Mouse (Mus musculus) midbrain, embryonic 14.5 days (tissue): ENCODE results near the gene Avpr1a. TPM values are rescaled to one million over a fixed set of nuclear protein-coding genes. Genes with fewer than 3 reads are reported as not detected.
A peak's percentile ranks its signal among the peaks of the same experiment; 100 is the strongest.

Experiments used
- ATAC-seq: fragments of 200-750 bp; cut with Nextera tagmentation; 2 replicates; pipeline ENCODE4 v1.8.0; 2017; ENCODE audit warnings: moderate number of reproducible peaks, moderate library complexity; ENCODE audit not compliant: low FRiP score, low TSS enrichment
- DNase-seq: peaks from one replicate; pipeline ENCODE4 v3.0.0-alpha.2; 2015
- H3K27ac ChIP-seq: fragments of 300-500 bp; sonication (generic); replicated peaks from 2 replicates; pipeline ENCODE4 v1.5.1; 2014; ENCODE audit warnings: mild to moderate bottlenecking, low read depth, low read length, moderate library complexity
- H3K27me3 ChIP-seq: fragments of 300-500 bp; sonication (generic); 2 replicates; pipeline ENCODE4 v1.6.1; 2014; ENCODE audit warnings: low read length, control low read depth, mixed read lengths; ENCODE audit not compliant: control insufficient read depth, insufficient read depth
- H3K36me3 ChIP-seq: fragments of 300-500 bp; sonication (generic); 2 replicates; pipeline ENCODE4 v1.6.1; 2014; ENCODE audit warnings: low read length, control low read depth; ENCODE audit not compliant: control insufficient read depth, insufficient read depth
- H3K4me1 ChIP-seq: fragments of 300-500 bp; sonication (generic); 2 replicates; pipeline ENCODE4 v1.6.1; 2014; ENCODE audit warnings: mild to moderate bottlenecking, antibody characterized with exemption, low read length, control low read depth; ENCODE audit not compliant: control insufficient read depth, insufficient read depth
- H3K4me2 ChIP-seq: fragments of 300-500 bp; sonication (generic); 2 replicates; pipeline ENCODE4 v1.6.1; 2014; ENCODE audit warnings: mild to moderate bottlenecking, low read length, moderate library complexity
- H3K4me3 ChIP-seq: fragments of 300-500 bp; sonication (generic); replicated peaks from 2 replicates; pipeline ENCODE4 v1.5.1; 2014; ENCODE audit warnings: low read depth, low read length
- H3K9ac ChIP-seq: fragments of 300-500 bp; sonication (generic); replicated peaks from 2 replicates; pipeline ENCODE4 v1.6.1; 2014; ENCODE audit warnings: mild to moderate bottlenecking, low read length, moderate library complexity
- H3K9me3 ChIP-seq: fragments of 300-500 bp; sonication (generic); 2 replicates; pipeline ENCODE4 v1.6.1; 2016; ENCODE audit warnings: low read length, control low read depth, mixed read lengths; ENCODE audit not compliant: control insufficient read depth
- WGBS: fragments of 180-500 bp; shearing (Covaris S2); extraction: QIAGEN DNeasy Blood & Tissue Kit; methylation state at CpG from one replicate; pipeline ENCODE4 v1.1.7; 2014; 5-methylcytosine and 5-hydroxymethylcytosine counted together
- polyA plus RNA-seq: library from polyadenylated mRNA; unstranded; fragments of >200 nt; fragmentation: Nextera tagmentation; extraction: Ambion mirVana; gene quantifications from 2 replicates; pipeline ENCODE4 v1.2.1, GENCODE M21; 2014

Avpr1a gene
- polyA plus RNA-seq = 1.1 and 1.4 TPM in 2 replicates

GRCm38 (mm10) chr10:122447861-122448716 lies at the start of gene Avpr1a:
Avpr1a (plus strand) TSS chr10:122448499.
- no peak for ATAC-seq
- WGBS = 5% methylated on average over 34 of the region's 34 CpGs
- DNase-seq = peak; percentile 29

DNA sequence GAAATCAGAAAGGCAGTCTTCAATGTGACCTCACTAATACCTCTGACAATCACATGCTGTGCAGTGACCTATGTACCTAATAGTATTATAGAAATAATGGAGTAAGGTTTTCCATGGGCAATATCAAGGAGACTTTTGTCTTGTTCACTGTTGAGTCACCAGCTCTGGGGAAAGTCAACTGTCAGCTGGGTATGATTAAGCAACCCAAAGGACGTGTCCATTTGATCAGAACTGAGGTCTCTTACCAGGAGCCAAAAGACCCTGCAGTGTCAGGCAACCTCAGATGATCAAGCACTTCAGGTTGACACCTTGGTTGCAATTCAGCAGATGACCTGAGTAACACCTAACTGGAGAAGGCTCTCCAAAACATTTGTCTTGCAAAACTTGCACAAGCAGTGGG lies 46.0 kb upstream of the Avpr1a start:
- Histone ChIP-seq H3K27ac (no peak overlapping the region), H3K9me3 (no peaks in the 10 kb centered on the region), H3K9ac (no peak overlapping the region), H3K4me2 (no peak overlapping the region), H3K36me3 (no peaks in the 10 kb centered on the region), H3K27me3 (no peaks in the 10 kb centered on the region), H3K4me1 (no peaks in the 10 kb centered on the region), H3K4me3 (no peak overlapping the region)
- DNase-seq (no peak), ATAC-seq (no peak)
- 65% methylated on average over 1 of the region's 1 CpGs for WGBS

More at GRCm38 (mm10) chr10:122447861-122448716, at the start of gene Avpr1a:
- H3K4me3 ChIP-seq = peak within 1 kb of the TSS; percentile 49
- H3K27me3 ChIP-seq = peaks cover 25% of the 10 kb centered on the region
- H3K4me2 ChIP-seq = peak within 1 kb of the TSS; percentile 92
- H3K9me3 ChIP-seq = no peaks in the 10 kb centered on the region
- H3K27ac ChIP-seq = no peak within 1 kb of the TSS
- peak within 1 kb of the TSS; percentile 48 for H3K9ac ChIP-seq
- H3K36me3 ChIP-seq = no peaks in the 10 kb centered on the region
- peaks cover 14% of the 10 kb centered on the region; the same call in 1 of the 2 replicates for H3K4me1 ChIP-seq

GRCm38 (mm10) chr10:122406333-122406732 lies 42.0 kb upstream of the Avpr1a start:
- no peak overlapping the region for H3K27ac ChIP-seq

GRCm38 (mm10) chr10:122408697-122409409 lies 39.4 kb upstream of the Avpr1a start:
- ATAC-seq (no peak), DNase-seq (no peak)
- no peaks in the 10 kb centered on the region for H3K27me3 ChIP-seq
- no peaks in the 10 kb centered on the region for H3K9me3 ChIP-seq
- no peak overlapping the region for H3K27ac ChIP-seq
- no peaks in the 10 kb centered on the region for H3K4me1 ChIP-seq
- H3K4me3 ChIP-seq = no peak overlapping the region
- no peak overlapping the region for H3K4me2 ChIP-seq
- 88% methylated on average over 7 of the region's 7 CpGs for WGBS
- no peaks in the 10 kb centered on the region for H3K36me3 ChIP-seq
- H3K9ac ChIP-seq = no peak overlapping the region

More at GRCm38 (mm10) chr10:122406333-122406732, 42.0 kb upstream of the Avpr1a start:
- ATAC-seq (no peak), DNase-seq (peak; percentile 15)
- Histone ChIP-seq H3K9ac (no peak overlapping the region), H3K27me3 (no peaks in the 10 kb centered on the region), H3K4me2 (no peak overlapping the region), H3K9me3 (no peaks in the 10 kb centered on the region), H3K36me3 (no peaks in the 10 kb centered on the region), H3K4me3 (no peak overlapping the region), H3K4me1 (no peaks in the 10 kb centered on the region)
- WGBS = 84% methylated on average over 6 of the region's 6 CpGs

DNA sequence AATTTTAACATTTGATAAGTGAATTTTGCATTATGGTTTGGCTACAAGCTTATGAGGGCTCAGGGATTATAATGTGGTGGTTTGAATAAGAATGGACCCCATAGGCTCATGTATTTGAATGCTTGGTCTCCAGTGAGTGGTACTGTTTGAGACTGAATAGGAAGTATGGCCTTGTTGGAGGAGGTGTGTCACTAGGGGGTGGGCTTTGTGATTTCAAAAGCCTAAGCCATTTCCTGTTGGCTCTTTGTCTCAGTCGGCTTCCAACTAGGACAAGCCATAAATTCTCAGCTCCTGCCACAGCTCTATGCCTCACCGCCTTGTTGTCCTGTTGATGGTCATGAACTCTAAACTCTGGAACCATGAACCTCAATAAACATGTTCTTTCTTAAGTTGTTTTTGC lies 37.5 kb upstream of the Avpr1a start:
- Histone ChIP-seq H3K4me1 (no peaks in the 10 kb centered on the region), H3K36me3 (no peaks in the 10 kb centered on the region), H3K9ac (no peak overlapping the region), H3K27me3 (no peaks in the 10 kb centered on the region), H3K4me3 (no peak overlapping the region), H3K4me2 (no peak overlapping the region), H3K27ac (no peak overlapping the region), H3K9me3 (no peaks in the 10 kb centered on the region)
- 55% methylated on average over 2 of the region's 2 CpGs for WGBS
- no peak for DNase-seq
- ATAC-seq = no peak

- no peak overlapping the region for H3K4me3 ChIP-seq
- WGBS = 85% methylated on average over 4 of the region's 4 CpGs
- no peaks in the 10 kb centered on the region for H3K9me3 ChIP-seq
- no peak overlapping the region for H3K27ac ChIP-seq
- H3K36me3 ChIP-seq = no peaks in the 10 kb centered on the region
- DNase-seq (no peak), ATAC-seq (no peak)
- H3K27me3 ChIP-seq = no peaks in the 10 kb centered on the region
- H3K9ac ChIP-seq = no peak overlapping the region
- no peaks in the 10 kb centered on the region for H3K4me1 ChIP-seq
- no peak overlapping the region for H3K4me2 ChIP-seq
Measured at GRCm38 (mm10) chr10:122432690-122433089, 15.6 kb upstream of the Avpr1a start.

DNA sequence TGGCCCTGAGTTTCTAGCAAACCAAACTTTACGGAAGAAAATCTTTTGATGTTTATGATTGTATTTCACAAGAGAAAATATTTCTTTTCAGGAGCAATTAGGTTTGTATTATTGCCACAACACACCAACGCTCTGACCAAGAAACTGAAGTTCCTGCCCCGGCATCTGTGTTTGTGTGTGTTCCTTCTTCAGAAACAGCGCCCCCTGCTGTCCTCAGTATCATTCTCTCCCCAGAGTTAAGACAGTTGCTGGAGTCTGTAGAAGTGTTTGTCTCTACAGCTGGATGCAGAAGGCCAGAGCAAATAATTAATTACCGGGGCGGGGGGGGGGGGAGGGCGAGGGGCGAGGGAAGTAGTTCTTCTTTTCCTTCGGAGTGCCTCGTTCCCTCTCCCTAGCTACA lies 1.0 kb upstream of the Avpr1a start:
- no peak overlapping the region for H3K27ac ChIP-seq
- no peak overlapping the region for H3K4me2 ChIP-seq
- no peaks in the 10 kb centered on the region for H3K36me3 ChIP-seq
- H3K27me3 ChIP-seq = peaks cover 25% of the 10 kb centered on the region
- no peak overlapping the region for H3K9ac ChIP-seq
- no peaks in the 10 kb centered on the region for H3K9me3 ChIP-seq
- ATAC-seq = no peak
- peaks cover 14% of the 10 kb centered on the region; the same call in 1 of the 2 replicates for H3K4me1 ChIP-seq
- no peak overlapping the region for H3K4me3 ChIP-seq
- 39% methylated on average over 9 of the region's 10 CpGs for WGBS
- peak; percentile 89 for DNase-seq

- Histone ChIP-seq H3K36me3 (no peaks in the 10 kb centered on the region), H3K9ac (peak overlapping the region; percentile 48), H3K4me2 (peak overlapping the region; percentile 92), H3K4me3 (peak overlapping the region; percentile 49), H3K9me3 (no peaks in the 10 kb centered on the region), H3K27me3 (peaks cover 25% of the 10 kb centered on the region), H3K4me1 (peaks cover 14% of the 10 kb centered on the region; the same call in 1 of the 2 replicates), H3K27ac (no peak overlapping the region)
- DNase-seq = peak; percentile 70
- 1% methylated on average over 70 of the region's 70 CpGs for WGBS
- ATAC-seq = peak; percentile 58
Measured at GRCm38 (mm10) chr10:122448717-122449611, 665 bp downstream of the Avpr1a start.
